Mouse (Mus musculus) right cerebral cortex, postnatal 36 days (tissue): ENCODE measurements around the gene Zscan4b.
"Not testable (repeated sequence)": the region's sequence is repeated elsewhere in the genome, so short reads cannot be mapped to it uniquely, and the experiment has no call there.

Experiments used
- DNase-seq, 2 experiments: peaks; one replicate each; pipeline ENCODE4 v3.0.0; 2022; ENCODE audit warnings: low spot score in 2 of 2, mixed read lengths in 1 of 2

The Zscan4b gene

GRCm38 (mm10) chr7:10904950-10905349 lies at the start of gene Zscan4b:
TSS of gene Zscan4b (minus strand) at chr7:10905050.
- not testable (repeated sequence) for DNase-seq
